Mouse (Mus musculus) liver, adult 2 months (tissue): Measurements from ENCODE around the gene Mettl1. TPM values are rescaled to one million over a fixed set of nuclear protein-coding genes. Genes with fewer than 3 reads are reported as not detected.
A peak's percentile ranks its signal among the peaks of the same experiment; 100 is the strongest.

Source experiments
- DNase-seq: peaks from one replicate; pipeline ENCODE4 v3.0.0-alpha.2; 2011; ENCODE audit warnings: low read depth, low spot score; ENCODE audit errors: extremely low read depth
- H3K27ac ChIP-seq: fragments of 200-500 bp; replicated peaks from 2 replicates; pipeline ENCODE4 v1.5.1; 2012; ENCODE audit warnings: low read depth, mild to moderate bottlenecking, control low read depth, inconsistent platforms, low read length; ENCODE audit not compliant: insufficient read depth
- H3K27me3 ChIP-seq: fragments of 200-500 bp; 2 replicates; pipeline ENCODE4 v1.6.1; 2012; ENCODE audit warnings: mild to moderate bottlenecking, moderate library complexity, low read length, inconsistent platforms; ENCODE audit not compliant: control insufficient read depth, insufficient read depth
- H3K36me3 ChIP-seq: fragments of 200-500 bp; 2 replicates; pipeline ENCODE4 v1.6.1; 2012; ENCODE audit warnings: low read length, inconsistent platforms; ENCODE audit not compliant: control insufficient read depth, insufficient read depth
- H3K4me1 ChIP-seq: fragments of 200-500 bp; 2 replicates; pipeline ENCODE4 v1.6.1; 2011; ENCODE audit warnings: low read length; ENCODE audit not compliant: control insufficient read depth, insufficient read depth
- H3K4me3 ChIP-seq: fragments of 200-500 bp; 2 replicates; pipeline ENCODE4 v1.5.1; 2011; ENCODE audit warnings: low read depth, mild to moderate bottlenecking, control low read depth, low read length, moderate library complexity; ENCODE audit not compliant: insufficient read depth
- H3K79me2 ChIP-seq: fragments of 200-500 bp; 2 replicates; pipeline ENCODE4 v1.6.1; 2012; ENCODE audit warnings: inconsistent platforms, mild to moderate bottlenecking, low read length, moderate library complexity; ENCODE audit not compliant: control insufficient read depth, insufficient read depth
- H3K9ac ChIP-seq: fragments of 200-500 bp; 2 replicates; pipeline ENCODE4 v1.6.1; 2012; ENCODE audit warnings: low read depth, mild to moderate bottlenecking, control low read depth, inconsistent platforms, low read length
- CTCF ChIP-seq: fragments of 200-500 bp; IDR thresholded peaks from 2 replicates; pipeline ENCODE4 v1.5.1; 2011; ENCODE audit warnings: low read depth, low read length, control low read depth
- POLR2A ChIP-seq: fragments of 200-500 bp; IDR thresholded peaks from 2 replicates; pipeline ENCODE4 v1.6.1; 2011; ENCODE audit warnings: low read length, control low read depth; ENCODE audit not compliant: insufficient read depth; ENCODE audit errors: extremely low read depth
- WGBS: fragments of 180-500 bp; shearing (Covaris S2); methylation state at CpG from one replicate; pipeline ENCODE4 v1.1.7; 2018; 5-methylcytosine and 5-hydroxymethylcytosine counted together
- polyA plus RNA-seq: library from polyadenylated mRNA; depleted of rRNA; stranded (reverse); fragments of >200 nt; gene quantifications from 2 replicates; pipeline ENCODE4 v1.2.3, GENCODE M21; 2012
- total RNA-seq: library from RNA; depleted of rRNA; stranded (reverse); fragments of >200 nt; gene quantifications from 2 replicates; pipeline ENCODE4 v1.2.3, GENCODE M21; 2014

The Mettl1 gene
- total and polyA plus RNA-seq, 2 experiments, result 5.2 to 17.9 TPM

DNA sequence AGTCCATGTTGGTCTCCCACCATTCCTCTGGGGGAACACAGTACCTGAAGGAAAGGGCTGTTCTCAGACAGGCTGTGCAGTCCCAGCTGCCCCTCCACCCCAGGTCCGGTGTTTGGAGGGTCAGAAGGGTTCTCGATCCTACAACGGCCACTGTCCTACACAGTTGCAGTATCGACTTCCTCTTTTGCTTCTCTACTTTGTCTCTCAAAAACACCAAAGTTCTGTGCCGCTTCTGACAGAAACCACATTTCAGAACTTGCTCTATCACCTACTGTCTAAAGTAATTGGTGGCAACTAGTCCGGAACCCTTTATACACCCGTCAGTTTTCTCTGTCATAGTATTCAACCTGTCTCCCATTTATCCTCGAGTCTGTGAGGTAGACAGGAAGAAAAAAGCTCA, 14.2 kb downstream of the Mettl1 start:
- no peak overlapping the region for H3K9ac ChIP-seq
- H3K79me2 ChIP-seq, result no peaks in the 10 kb centered on the region
- 88% methylated on average over 8 of the region's 8 CpGs for WGBS
- peaks cover 2% of the 10 kb centered on the region; the same call in 1 of the 2 replicates for H3K27me3 ChIP-seq
- TF ChIP-seq CTCF, result no peak
- no peak for TF ChIP-seq POLR2A
- H3K4me3 ChIP-seq, result no peak overlapping the region
- DNase-seq, result no peak
- H3K4me1 ChIP-seq, result no peaks in the 10 kb centered on the region
- H3K36me3 ChIP-seq, result no peaks in the 10 kb centered on the region
- no peak overlapping the region for H3K27ac ChIP-seq

DNA sequence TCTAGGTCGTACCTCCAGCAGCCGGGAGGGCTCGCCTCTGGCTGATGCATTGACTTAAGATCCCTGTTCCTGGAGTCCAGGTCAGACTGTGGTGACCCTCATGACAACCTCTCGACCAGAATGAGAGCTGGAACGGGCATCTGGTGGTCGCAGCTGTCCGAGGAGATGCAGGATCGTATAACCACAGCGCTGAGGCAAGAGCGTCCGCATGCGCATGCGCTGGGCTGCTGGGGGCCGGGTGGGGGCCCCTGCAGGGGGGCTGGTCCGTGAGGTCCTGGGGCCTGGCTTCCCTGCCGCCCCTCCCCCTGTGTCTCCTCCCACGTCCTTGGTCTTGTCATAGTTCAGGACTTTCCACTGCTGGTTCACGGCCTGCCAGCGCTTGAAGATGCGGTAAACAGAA, 15.3 kb downstream of the Mettl1 start:
- Histone ChIP-seq H3K36me3 (no peaks in the 10 kb centered on the region), H3K27me3 (peaks cover 2% of the 10 kb centered on the region; the same call in 1 of the 2 replicates), H3K9ac (no peak overlapping the region), H3K27ac (no peak overlapping the region), H3K4me3 (no peak overlapping the region), H3K79me2 (no peaks in the 10 kb centered on the region), H3K4me1 (no peaks in the 10 kb centered on the region)
- no peak for DNase-seq
- WGBS, result 91% methylated on average over 20 of the region's 20 CpGs
- TF ChIP-seq POLR2A (no peak), CTCF (no peak)

DNA sequence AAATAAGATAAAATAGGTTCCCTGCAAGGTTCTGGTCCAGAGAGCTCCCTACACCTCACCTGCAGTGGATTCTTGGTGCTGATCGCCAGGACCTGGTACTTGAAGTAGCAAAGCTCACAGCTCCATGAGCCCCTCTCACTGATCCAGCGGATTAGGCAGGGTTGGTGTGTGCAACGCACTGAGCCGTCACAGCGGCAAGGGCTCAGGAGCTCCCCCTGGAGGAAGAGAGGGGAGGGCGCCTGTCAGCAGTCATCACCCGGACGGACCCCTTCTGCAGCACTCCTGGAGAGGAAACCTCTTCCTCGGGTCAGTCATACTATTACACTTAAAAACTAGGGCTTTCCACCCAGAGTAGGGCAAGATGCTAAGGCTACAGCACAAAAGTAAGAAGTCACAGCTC, 16.9 kb downstream of the Mettl1 start:
- H3K9ac ChIP-seq, result no peak overlapping the region
- no peaks in the 10 kb centered on the region for H3K79me2 ChIP-seq
- no peaks in the 10 kb centered on the region for H3K36me3 ChIP-seq
- H3K27me3 ChIP-seq, result peaks cover 2% of the 10 kb centered on the region; the same call in 1 of the 2 replicates
- TF ChIP-seq CTCF (peak; percentile 93), POLR2A (no peak)
- no peak overlapping the region for H3K27ac ChIP-seq
- H3K4me1 ChIP-seq, result no peaks in the 10 kb centered on the region
- DNase-seq, result no peak
- no peak overlapping the region for H3K4me3 ChIP-seq
- 11% methylated on average over 9 of the region's 9 CpGs for WGBS

DNA sequence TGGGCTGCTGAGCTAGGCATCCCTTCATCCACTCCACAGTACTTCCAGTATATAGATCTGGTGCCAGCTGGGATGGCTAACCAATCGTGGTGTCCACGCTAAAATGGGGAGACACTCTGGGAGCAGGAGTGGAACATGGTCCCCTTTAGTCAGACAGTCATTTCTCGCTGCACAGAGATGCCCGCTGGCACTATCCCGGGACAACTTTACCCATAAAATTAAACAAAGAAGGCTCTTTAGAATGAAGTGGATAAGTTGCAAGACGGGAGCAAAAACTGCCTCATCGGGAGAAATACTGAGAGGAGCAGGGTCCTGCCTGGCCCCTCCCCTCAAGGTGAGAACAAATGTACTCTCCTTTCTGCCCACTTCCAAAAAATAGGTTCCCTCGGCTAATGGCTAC, 17.5 kb downstream of the Mettl1 start:
- H3K27ac ChIP-seq, result no peak overlapping the region
- WGBS, result 11% methylated on average over 8 of the region's 8 CpGs
- H3K36me3 ChIP-seq, result no peaks in the 10 kb centered on the region
- H3K27me3 ChIP-seq, result peaks cover 2% of the 10 kb centered on the region; the same call in 1 of the 2 replicates
- H3K9ac ChIP-seq, result no peak overlapping the region
- no peak for TF ChIP-seq POLR2A
- no peaks in the 10 kb centered on the region for H3K4me1 ChIP-seq
- no peak overlapping the region for H3K4me3 ChIP-seq
- no peak for DNase-seq
- no peaks in the 10 kb centered on the region; the same call in 1 of the 2 replicates for H3K79me2 ChIP-seq

DNA sequence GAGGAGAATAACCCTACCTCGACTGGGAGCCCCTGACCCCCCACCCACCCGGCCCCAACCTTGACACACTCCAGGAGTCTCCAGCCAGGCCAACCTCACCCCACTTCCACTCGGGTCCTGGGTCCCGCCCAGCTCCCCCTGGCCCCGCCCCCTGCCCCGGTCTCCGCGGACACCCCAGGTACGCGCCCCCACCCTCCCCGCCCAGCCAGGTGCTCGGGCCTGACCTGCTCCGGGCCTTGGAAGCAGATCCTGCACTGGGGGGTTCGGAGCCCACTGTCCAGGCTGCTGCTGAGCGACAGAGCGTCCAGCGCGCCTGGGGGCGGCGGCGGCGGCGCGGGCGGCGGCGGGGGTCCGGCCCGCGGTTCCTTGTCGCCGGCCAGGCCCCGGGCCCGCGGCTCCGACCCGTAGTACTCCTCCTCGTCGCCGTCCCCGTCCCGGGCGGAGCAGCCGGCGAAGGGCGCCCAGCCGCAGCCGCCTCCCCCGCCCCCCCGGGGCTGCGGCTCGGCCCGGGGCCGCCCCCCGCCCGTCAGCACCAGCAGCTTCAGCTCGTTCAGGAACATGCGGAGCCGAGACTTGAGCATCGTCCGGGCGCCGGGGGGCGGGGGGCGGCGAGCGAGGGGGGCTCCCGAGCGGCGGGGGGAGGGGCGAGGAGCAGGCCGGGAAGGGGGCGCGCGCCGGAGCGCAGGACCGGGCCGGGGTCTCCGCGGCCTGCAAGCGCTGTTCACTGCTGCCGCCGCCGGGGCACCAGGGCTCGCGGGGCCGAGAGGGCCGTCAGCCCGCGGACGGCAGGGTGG, 18.2 kb downstream of the Mettl1 start:
- DNase-seq, result no peak
- Histone ChIP-seq H3K27ac (no peak overlapping the region), H3K36me3 (no peaks in the 10 kb centered on the region), H3K27me3 (peaks cover 2% of the 10 kb centered on the region; the same call in 1 of the 2 replicates), H3K4me3 (peak overlapping the region; percentile 68), H3K4me1 (peaks cover 3% of the 10 kb centered on the region; the same call in 1 of the 2 replicates), H3K9ac (peak overlapping the region; percentile 67), H3K79me2 (peaks cover 3% of the 10 kb centered on the region; the same call in 1 of the 2 replicates)
- WGBS, result 3% methylated on average over 79 of the region's 92 CpGs
- TF ChIP-seq POLR2A, result no peak
- no peak for TF ChIP-seq CTCF
